Mouse (Mus musculus) brain, adult 2 months (tissue): ENCODE results near the gene Nim1k.
"Not testable (repeated sequence)": the region's sequence is repeated elsewhere in the genome, so short reads cannot be mapped to it uniquely, and the experiment has no call there.

Experiments used
- DNase-seq: peaks from one replicate; pipeline ENCODE4 v3.0.0; 2011; ENCODE audit warnings: low read depth, low spot score

Gene Nim1k

DNA sequence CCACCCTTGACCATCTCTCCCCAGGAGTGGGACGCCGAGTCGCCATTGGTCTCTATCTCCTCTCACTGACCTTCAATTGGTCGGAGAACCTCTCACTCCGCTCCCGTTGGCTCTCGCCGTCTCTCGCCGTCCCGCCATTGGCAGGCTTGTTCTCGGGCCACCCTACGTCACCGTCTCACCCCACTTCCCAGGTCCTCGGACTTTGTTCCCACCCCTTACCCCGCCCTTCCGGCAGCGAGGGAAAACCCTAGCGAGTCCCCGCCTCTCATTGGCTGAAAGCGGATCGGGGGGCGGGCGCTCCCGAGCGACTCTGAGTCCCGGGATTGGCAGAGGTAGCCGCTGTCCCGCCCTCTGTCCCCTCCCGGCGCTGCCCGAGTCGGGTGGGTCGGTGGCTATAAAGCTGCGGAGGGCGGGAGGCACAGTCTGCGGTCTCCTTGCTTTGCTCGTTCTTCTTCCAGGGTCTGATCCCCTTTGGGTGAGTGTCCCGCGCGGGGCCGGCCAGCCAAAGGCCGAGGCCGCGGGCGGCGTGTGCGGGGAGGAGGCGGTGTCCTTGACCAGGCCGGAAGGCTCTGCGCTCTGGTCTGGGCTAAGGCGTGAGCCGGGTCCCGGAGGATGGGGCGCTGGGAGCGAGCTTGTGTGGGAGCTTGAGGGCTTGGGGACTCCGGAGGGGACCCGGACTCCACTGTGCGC, 65.5 kb downstream of the Nim1k start, which contains the start of gene Hmgcs1:
Gene Hmgcs1, plus strand, starts transcription at position 341 of the 690 bp plus-strand sequence.
- DNase-seq: peak; percentile 100

DNA sequence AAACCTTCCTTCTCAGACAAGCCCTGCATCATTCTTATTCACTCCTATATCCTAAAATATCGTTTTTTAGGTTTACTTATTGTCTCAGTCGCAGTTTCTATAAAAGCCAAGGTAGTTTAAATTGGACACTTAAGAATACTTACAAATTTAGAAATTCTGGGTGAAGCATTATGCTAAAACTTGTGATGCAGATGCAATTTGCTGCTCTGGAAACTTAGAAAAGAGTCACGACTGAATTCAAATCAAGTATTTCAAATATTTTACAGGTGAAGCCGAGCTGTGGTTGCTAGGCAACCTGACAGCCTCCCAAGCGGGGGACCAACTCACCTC, 66.0 kb downstream of the Nim1k start:
- DNase-seq: no peak

DNA sequence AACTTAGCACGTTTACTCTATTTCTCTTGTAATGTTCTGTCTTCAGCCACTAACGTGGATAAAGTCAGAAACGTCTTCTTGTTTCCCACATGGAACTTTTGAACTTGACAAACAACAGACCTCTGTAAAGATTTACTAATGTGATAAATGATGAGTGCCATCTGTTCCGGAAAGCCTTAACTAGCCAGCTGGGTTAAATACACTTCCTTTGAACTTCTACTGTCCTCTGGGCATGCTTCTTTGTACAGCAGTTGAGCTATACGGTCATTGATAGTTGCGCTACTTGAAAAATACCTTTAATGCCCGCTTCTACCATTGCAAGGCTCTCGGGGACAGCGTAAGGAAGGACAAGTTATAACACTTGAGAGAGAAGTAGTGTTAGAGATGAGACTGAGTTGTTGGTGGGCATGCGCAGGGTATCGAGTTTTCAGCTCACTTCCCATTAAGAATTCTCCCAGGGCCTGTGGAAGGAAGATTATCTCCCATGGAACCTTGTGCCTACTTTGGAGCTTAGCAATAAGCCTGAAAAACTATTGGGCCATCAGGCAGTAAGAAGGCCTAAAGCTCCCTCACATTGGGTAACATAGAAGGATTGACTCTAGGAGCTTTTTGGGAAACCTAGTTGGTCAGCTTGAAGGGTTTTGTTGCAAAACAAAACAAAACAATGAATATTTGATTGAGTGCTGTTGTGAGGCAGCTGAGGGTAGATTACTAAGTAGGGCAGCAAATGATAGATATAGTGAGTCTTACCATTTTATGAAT, 71.1 kb downstream of the Nim1k start:
- DNase-seq: no peak

DNA sequence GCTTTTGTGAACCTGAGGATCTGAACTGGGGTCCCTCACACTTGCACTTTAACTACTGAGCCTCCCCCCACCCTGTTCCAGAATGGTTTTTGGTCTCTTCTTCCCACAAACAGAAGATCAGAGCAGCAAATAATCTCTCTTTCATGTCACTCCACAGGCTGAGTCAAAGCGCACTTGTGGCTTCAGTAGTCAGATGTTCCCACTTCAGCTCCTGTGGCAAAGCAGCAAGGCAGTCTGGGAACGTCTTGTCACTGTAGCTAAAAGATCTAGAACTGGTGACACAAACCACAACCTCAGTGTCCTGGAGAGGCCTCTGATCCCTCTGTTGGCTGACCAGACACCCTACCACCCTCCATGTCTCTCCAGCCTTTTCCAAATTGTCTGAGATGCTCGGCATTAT, 74.5 kb downstream of the Nim1k start:
- DNase-seq: peak; percentile 26

DNA sequence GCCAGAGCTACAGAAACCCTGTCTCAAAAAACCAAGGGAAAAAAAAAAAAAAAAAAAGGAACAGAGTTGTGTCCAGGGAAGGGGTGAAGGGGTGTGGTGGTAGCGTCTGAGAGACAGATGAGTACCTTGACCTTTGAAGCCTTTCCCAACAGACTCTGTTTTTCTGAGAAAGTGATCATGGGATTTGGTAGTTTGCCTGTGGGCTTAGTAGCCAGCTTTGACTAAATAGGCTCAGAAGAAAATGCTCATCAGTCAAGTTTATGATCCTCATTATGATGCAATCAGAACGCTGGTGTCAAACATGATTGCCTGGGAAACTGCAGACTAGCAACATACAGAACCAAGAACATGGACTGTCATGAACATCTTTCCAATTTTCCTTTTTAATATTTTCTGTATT, 76.0 kb downstream of the Nim1k start:
- DNase-seq: no peak

DNA sequence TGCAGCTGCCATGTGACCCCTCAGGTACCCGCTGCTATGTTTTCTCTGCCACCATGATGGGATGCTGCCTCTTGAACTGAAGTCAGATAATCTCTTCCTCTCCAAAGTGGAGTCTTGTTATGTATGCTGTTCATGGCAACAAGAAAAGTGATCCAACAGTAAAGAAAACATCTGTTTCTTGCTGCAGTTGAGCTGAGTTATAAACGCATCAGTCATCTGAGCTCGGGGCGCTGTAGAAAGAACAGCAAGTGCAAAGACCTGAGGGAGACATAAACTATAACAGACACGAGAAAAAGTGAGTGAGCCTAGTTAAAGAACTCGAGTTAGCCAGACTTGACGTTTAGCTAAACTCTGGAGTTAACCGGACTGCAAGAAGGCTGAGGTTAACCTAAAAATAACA, 76.9 kb downstream of the Nim1k start:
- no peak for DNase-seq

DNA sequence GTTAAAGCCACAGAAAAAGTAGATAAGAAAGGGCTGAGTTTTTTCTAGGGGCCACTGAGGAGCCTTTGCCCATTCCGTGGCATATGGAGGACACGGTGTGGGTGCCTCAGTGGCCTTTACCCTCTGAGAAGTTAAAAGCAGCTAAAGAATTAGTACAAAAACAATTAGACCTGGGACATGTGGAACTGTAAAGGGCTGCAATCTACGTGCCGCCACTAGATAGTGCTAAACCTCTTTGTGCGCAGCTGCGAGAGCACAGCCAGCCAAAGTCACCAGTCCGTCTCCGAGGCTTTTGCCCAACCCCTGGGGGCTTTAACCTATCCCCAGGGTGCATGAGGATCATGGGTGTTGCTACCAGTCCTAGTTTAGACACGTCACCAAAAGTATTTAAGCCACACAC, 94.3 kb downstream of the Nim1k start:
- not testable (repeated sequence) for DNase-seq
